Mouse (Mus musculus): ENCODE data around the gene Mrnip. TPM values are rescaled to one million over a fixed set of nuclear protein-coding genes. Genes with fewer than 3 reads are reported as not detected.

The Mrnip gene
- total RNA-seq, 2 experiments from 2014 or later = 15.3 to 17.7 TPM

GRCm38 (mm10) chr11:50156725-50157258 lies 17.5 kb upstream of the Mrnip start:
- no peak for DNase-seq (ENCODE audit: low spot score in 2 of 2)

DNA sequence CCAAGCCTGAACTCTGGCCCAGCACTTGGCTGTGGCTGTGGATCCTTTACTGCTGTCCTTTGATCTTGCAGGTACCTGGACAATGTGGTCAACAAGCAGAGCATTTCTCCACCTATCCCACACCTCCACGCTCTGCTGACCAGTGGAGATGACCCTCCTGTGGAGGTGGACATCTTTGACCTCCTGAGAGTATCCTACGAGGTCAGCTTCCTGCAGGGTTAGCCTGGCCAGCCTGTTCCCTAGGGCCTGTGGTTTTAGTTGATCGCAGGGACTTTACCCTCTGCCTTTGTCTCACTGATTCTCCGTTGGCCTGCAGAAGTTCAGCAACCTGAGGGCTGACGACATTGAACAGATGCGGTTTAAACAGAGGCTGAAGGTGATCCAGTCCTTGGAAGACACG lies 15.9 kb upstream of the Mrnip start:
- no peak for DNase-seq (ENCODE audit: low spot score in 2 of 2)

- no peak for DNase-seq (ENCODE audit: low spot score in 2 of 2)
Observed at GRCm38 (mm10) chr11:50159347-50159746, 14.9 kb upstream of the Mrnip start.

DNA sequence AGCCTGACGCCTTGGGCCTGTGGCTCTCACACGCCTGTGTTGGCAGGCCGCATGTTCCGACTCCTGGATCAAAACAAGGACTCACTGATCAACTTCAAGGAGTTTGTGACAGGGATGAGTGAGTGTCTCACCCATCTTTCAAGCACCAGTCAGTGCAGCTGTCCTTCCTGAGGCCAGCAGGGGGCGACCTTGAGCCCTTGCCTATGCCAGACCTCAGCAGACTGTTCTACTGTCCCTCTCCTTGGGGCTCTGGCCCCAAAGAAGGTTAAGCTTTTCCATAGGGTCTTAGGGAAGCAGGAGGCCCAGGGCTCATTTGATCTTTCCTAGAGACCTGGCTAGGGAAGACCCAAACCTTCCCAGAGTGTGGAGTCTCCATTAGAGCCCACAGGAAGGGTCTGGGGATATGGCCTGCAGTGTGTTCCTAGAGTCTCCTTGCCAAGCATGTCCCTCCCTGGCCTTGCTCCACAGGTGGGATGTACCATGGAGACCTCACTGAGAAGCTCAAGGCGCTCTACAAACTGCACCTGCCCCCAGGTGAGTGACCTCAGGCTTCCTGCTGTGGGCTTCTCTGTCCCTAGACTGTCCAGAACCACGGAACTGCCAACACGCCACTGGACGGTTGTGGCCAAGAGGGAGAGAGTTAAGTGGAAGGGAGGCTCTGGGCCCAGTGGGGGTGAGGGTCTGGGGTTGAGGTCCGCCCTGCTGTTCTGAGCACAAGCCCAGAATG lies 12.5 kb upstream of the Mrnip start:
- DNase-seq (ENCODE audit: low spot score in 2 of 2) = peak; percentile 27 to 47

DNA sequence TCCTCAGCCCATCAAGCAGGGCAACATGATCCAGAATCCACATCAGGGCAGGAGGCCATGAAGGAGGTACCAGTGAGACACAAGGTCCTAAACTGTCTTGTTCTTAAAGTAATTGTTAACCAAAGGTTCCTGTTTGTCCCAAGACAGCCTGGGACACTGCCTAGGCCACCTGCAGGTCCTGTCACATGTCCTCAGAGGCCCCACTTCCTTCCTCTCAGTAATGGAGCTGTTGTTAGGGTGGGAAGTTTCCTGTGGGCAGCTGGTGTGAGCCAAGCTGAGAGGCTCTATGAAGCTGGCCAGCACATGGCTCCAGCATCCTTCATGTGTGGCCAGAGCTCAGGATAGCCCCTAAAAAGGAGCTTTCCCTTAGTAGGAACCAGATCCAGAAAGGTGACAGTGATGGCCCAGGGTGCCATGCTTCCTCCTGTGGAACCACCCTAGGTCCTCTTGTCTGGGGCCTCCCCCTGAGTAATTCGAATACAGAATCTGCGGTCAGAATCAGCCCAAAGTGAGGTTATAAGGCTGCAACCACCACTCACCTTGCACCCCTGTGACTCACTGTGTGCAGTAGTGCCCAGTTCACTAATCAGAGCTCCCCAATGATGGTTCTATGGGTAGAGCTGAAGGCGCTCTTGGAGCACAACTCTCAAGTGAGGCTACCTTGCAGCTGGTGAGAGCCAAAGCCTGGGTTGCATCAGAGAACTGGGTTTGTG lies 11.8 kb upstream of the Mrnip start:
- no peak for DNase-seq (ENCODE audit: low spot score in 2 of 2)

- DNase-seq (ENCODE audit: low spot score in 2 of 2) = no peak
Observed at GRCm38 (mm10) chr11:50168352-50168751, 5.9 kb upstream of the Mrnip start.

DNA sequence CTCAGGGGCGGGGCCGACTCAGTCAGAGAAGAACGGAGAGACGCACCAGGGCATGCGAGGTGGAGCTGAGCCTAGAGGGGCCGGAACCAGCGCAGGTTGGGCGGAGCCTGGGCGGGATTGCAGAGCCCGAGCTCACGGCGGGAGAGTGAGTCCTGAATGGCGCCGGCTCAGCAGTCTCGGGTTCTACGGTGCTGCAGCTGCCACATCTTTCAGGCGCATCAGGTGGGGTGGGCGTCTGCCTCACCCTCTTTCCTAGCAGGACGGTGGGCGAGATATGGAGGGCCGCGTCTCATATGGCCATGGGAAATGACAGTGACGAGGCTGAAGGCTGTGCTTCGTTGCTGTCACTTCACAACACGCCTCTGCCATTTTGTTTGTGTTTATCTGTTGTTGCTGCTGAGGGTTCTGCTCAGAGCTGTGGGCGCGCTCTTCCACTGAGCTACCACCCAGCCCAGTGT lies 515 bp downstream of the Mrnip start:
- peak in 1 of 2 experiments; percentile 97 for DNase-seq (ENCODE audit: low spot score in 2 of 2)

DNA sequence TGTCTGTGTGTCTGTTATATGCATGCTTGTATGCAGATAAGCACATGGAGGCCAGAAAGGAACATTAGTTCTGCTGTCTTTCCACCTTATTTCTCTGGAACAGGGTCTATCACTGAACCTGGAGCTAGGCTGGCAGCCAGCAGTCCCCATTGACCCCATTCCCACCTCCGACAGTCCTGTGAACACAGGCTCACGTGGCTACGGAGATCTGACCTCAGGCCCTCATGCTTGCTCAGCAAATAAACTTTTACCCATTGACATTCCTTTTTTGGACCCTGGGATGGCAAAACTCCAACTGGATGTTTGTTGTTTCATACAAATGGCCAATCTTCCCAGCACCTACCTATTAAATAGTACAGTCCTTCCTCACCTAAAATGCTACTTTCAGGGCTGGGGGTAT lies 2.1 kb downstream of the Mrnip start:
- DNase-seq (ENCODE audit: low spot score in 2 of 2) = no peak

DNA sequence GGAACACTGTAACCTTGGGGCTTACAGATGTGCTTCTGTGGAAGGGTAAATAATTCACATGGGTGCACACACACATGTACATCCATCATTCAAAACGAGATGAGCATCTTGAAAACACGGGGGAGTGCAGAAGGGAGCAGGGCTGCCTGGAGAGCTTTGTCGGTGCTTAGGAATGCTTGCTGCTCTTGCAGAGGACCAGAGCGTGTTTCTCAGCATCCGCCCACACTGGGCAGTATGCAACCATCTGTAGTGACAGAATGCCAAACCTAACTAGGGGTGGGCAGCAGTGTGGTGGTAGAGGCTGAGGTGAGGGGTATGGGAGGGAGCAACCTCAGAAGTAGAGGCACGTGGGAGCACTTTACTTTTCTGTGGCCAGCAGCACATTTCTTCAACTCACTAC lies 2.9 kb downstream of the Mrnip start:
- no peak for DNase-seq (ENCODE audit: low spot score in 2 of 2)

DNA sequence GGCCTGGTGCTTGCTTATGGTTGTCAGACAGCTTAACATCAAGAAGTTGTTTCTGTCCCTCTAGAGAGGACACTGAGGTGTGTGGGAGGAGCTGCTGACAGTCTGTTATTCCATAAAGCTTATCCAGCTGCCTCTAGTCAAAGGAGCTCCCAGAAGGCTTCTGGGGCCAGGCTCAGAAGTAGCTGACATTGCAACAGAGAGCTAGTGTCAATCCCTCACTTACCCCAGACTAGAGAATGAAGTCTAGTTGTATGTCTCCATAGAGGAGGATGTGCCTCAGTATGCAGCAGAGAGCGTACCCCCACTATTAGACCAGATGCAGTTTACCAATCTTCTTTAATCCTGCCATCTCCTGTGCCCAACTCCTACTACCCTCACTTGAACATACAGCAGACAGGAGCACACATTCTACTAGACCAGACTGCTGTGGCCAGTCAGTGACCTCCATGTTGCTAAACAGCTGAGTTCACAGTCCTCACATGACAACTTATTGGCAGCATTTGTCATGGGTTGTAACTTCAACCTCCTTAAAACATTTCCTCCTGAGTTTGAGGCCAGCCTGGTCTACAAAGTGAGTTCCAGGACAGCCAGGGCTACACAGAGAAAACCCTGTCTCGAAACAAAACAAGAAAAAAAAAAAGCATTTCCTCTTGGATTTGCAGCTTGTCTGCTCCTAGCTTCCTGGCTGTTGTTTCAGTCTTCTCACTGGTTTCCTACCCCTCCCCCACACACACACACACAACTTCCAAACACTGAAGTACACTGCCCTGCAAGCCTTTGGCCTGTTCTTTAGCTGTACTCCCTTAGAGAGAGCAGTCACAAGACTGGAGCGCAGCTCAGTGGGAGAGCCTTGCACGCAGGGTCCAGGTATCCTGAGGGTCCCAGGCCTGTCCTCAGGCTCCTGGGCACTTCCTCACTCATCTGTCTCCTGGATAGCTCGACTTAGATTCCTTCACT lies 4.6 kb downstream of the Mrnip start:
- DNase-seq (ENCODE audit: low spot score in 2 of 2) = no peak

DNA sequence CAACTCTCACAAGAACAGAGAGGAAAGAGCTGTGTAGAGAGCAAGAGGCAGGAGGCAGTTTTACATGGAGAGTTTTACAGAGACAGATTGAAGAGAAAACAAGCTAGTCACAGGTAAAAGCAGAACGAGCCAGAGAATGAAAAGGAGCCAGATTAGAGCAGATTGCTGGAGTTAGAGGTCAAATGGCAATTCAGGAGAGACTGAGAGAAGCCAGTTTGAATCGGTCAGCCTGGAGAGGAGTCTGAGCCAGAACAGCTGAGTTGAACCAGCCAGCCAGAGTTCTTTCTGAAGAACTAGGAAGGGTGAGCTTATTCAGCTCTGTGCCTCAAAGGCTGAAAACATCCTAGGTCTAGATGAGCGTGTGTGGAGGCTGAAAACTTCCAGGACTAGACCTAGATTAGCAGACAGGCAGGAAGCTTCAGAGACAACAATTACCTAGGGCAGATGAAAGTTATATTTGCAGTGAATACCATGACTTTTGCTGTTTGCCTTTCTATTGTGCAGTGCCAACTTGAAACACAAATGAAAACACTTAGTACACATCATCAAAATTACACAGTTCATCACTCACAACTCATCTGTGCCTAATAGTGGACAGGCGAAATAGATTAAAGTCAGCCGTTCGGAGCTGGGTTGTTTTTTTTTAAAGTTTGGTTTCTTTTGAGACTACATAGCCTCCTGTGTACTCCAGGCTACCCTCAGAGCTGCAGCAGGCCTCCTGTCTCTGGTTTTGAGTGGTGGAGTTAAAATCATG lies 6.4 kb downstream of the Mrnip start:
- DNase-seq (ENCODE audit: low spot score in 2 of 2) = no peak

- DNase-seq (ENCODE audit: low spot score in 2 of 2) = no peak
Observed at GRCm38 (mm10) chr11:50182702-50183101, 8.5 kb downstream of the Mrnip start.

- no peak for DNase-seq (ENCODE audit: low spot score in 2 of 2)
Observed at GRCm38 (mm10) chr11:50184788-50185187, 10.5 kb downstream of the Mrnip start.

- DNase-seq (ENCODE audit: low spot score in 2 of 2) = no peak
Observed at GRCm38 (mm10) chr11:50188682-50189081, 14.4 kb downstream of the Mrnip start.

GRCm38 (mm10) chr11:50190362-50190761 lies 16.1 kb downstream of the Mrnip start:
- no peak for DNase-seq (ENCODE audit: low spot score in 2 of 2)

DNA sequence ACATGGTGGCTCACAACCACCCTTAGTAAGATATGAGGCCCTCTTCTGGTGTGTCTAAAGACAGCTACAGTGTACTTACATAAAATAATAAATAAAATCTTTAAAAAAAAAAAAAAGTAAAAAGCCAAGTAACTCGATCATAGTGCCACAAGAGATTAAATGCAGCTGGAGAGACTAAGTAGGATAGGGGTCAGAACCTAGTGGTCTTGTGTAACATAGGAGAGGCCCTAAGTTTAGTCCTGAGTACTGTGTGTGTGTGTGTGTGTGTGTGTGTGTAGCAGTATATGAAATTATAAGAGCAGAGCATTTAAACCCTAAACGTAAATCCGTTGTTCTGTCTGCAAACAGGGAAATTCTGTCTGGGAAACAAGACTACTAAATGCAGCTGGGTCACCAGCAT lies 18.0 kb downstream of the Mrnip start:
- DNase-seq (ENCODE audit: low spot score in 2 of 2) = no peak

DNA sequence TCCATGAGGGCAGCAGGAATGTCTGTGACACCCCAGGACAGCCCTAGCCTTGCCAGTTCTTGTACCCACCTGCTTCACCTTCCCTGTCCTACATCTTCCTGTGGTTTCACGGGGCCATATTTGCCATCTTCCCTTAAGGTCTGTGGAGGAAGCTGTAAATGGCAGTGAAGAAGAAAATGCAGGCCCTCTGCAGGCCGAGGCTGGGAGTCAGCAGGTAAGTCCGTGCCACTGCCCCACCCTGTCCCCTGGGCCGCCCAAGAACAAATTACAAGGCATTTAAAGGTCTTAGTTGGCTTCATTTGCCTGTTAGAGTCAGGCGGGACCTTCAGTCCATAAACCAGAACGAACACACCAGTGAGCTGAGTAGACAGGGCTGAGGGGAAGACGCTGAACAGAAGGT lies 19.8 kb downstream of the Mrnip start:
- no peak for DNase-seq (ENCODE audit: low spot score in 2 of 2)

GRCm38 (mm10) chr11:50194793-50195192 lies 20.5 kb downstream of the Mrnip start:
- no peak for DNase-seq (ENCODE audit: low spot score in 2 of 2)

DNA sequence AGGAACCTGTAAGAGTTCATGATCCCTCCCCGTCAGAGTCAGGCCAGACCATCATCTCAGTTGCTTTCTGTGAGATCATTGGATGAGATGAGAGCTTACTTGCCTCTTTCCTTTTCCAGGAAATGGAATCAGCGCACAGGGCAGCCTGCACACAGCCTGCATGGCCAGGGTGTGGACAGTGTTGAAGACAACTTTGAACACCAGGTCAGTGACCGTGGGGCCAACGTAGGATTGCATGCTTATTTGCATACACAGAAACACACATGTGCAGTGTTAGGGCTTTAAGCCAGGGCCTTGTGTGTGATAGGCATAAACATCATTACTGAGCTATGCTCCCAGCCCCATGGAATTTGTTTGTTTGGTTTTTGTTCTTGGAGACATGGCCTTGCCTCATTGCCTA lies 23.3 kb downstream of the Mrnip start:
- DNase-seq (ENCODE audit: low spot score in 2 of 2) = no peak

DNA sequence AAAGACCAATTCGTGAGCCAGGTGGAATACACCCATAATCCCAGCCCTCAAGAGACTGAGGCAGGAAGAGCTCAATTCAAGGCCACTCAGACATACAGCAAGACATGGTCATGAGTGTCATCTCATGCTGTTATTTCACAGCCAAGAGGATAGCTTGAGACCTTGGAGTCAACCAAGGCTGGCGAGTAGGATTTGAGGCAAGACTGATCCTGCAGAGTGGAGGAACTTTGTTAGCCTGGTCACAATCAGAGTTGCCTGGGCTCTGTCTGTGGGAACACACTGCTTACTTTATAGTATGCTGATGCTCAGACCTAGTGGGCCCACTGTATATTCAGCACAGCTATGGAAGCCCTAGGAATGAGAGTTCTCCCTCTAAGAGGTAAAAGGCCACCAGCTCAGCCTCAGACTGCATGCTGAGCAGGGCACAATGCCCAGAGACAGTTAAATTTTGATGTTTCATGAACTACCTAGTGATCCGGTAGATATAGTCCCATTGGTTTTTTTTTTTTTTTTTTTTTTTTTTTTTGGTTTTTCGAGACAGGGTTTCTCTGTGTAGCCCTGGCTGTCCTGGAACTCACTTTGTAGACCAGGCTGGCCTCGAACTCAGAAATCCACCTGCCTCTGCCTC lies 24.1 kb downstream of the Mrnip start:
- DNase-seq (ENCODE audit: low spot score in 2 of 2) = no peak
